Comparison of ENCODE assay signal across 18 mouse cellular contexts in the genomic region with DNA sequence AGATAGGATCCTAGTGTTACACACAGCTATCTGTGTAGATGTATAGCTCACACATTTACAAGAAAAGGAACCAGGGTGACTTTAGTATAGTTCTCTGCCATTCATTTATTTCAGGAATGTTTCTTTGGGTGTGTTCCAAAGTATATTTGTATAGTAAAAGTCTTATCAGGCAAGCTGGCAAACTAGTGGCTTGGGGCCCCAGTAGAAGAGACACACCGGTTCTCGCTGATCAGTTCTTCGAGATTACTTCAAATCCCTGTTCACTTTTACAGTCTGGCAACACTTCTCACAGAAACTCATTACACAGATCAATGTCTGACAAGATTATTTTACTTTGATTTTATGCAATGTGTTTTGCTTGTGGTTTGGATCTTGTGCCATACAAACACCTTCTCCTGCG.
A peak's percentile ranks its signal among the peaks of the same experiment; 100 is the strongest.
DNase-seq lines count a peak whose midpoint lies in the region; ATAC-seq and TF ChIP-seq lines count a peak whose summit lies in the region.
"Had no signal": no experiment of that assay in that cellular context is flagged by ENCODE, and none has a peak within 500 bp of the region (broad histone marks: within the 10 kb centered on the region; RNA-seq: fewer than 3 reads in every experiment).

No protein-coding gene starts in this region.

- peak; percentile 10 for DNase-seq in heart, adult 11 months
- peak; percentile 44 for DNase-seq in lung, embryonic 14.5 days
- no peak for DNase-seq in lung, adult 18-20 months
- peak; percentile 10 for DNase-seq in large intestine, adult 2 months (ENCODE audit: low read depth, low spot score)
- DNase-seq in T-cell, adult 2 months (ENCODE audit: low spot score): no peak
- DNase-seq in left cerebral cortex, adult 11 months (ENCODE audit: low spot score): no peak
- DNase-seq: adrenal gland, postnatal 14 days; cerebellum, adult 11-12 months; cerebellum, adult 9-10 months; cerebellum, postnatal 25 days; forebrain, postnatal 0 days; gastrocnemius, postnatal 14 days; heart, postnatal 14 days had no signal

- ATAC-seq in heart, embryonic 11.5 days (replicated peaks; ENCODE audit: insufficient number of reproducible peaks, low FRiP score, low TSS enrichment): no peak
- no peak for ATAC-seq in lung, embryonic 14.5 days (ENCODE audit: insufficient read depth)
- ATAC-seq: activated CD4-positive, CD25-positive, alpha-beta regulatory T cell, adult 4 months; forebrain, postnatal 0 days had no signal

- WGBS in heart, embryonic 11.5 days (ENCODE audit: insufficient replicate concordance): 58% methylated on average over 4 of the region's 4 CpGs
- 42% methylated on average over 4 of the region's 4 CpGs for WGBS in lung, embryonic 14.5 days
- 35% methylated on average over 4 of the region's 4 CpGs for WGBS in large intestine, adult 2 months

- H3K4me3 ChIP-seq in heart, embryonic 11.5 days (ENCODE audit: low read depth, low read length): no peak overlapping the region
- no peak overlapping the region for H3K4me3 ChIP-seq in lung, embryonic 14.5 days (ENCODE audit: low read depth, low read length)
- H3K4me3 ChIP-seq: embryonic facial prominence, embryonic 13.5 days; forebrain, embryonic 12.5 days; hindbrain, embryonic 13.5 days had no signal

- no peaks in the 10 kb centered on the region for H3K27me3 ChIP-seq in heart, embryonic 11.5 days (ENCODE audit: control insufficient read depth, insufficient read depth, low read length)
- no peaks in the 10 kb centered on the region for H3K27me3 ChIP-seq in lung, embryonic 14.5 days (ENCODE audit: insufficient read depth, low read length)
- H3K27me3 ChIP-seq: embryonic facial prominence, embryonic 13.5 days; forebrain, embryonic 12.5 days; hindbrain, embryonic 13.5 days had no signal

- H3K4me1 ChIP-seq in heart, embryonic 11.5 days (ENCODE audit: control insufficient read depth, insufficient read depth, low read length): no peaks in the 10 kb centered on the region
- no peaks in the 10 kb centered on the region for H3K4me1 ChIP-seq in lung, embryonic 14.5 days (ENCODE audit: insufficient read depth)
- H3K4me1 ChIP-seq: embryonic facial prominence, embryonic 13.5 days; hindbrain, embryonic 13.5 days had no signal

- no peak overlapping the region for H3K9ac ChIP-seq in heart, embryonic 11.5 days (ENCODE audit: low read depth, low read length)
- H3K9ac ChIP-seq in lung, embryonic 14.5 days: no peak overlapping the region
- H3K9ac ChIP-seq: embryonic facial prominence, embryonic 13.5 days; forebrain, embryonic 12.5 days; forebrain, postnatal 0 days; hindbrain, embryonic 13.5 days had no signal

- no peak overlapping the region for H3K27ac ChIP-seq in heart, embryonic 11.5 days (ENCODE audit: low read depth, low read length)
- H3K27ac ChIP-seq in lung, embryonic 14.5 days (ENCODE audit: low read depth): no peak overlapping the region
- H3K27ac ChIP-seq: embryonic facial prominence, embryonic 13.5 days; forebrain, embryonic 12.5 days; hindbrain, embryonic 13.5 days had no signal

- no peak for TF ChIP-seq CTCF in lung, embryonic 14.5 days (IDR thresholded peaks at IDR 0.05; ENCODE audit: low read depth)

- no peaks in the 10 kb centered on the region for H3K36me3 ChIP-seq in heart, embryonic 11.5 days (ENCODE audit: control insufficient read depth, insufficient read depth, low read length)
- H3K36me3 ChIP-seq in lung, embryonic 14.5 days (ENCODE audit: insufficient read depth): no peaks in the 10 kb centered on the region
- H3K36me3 ChIP-seq: embryonic facial prominence, embryonic 13.5 days; forebrain, embryonic 12.5 days; hindbrain, embryonic 13.5 days had no signal

- no peak overlapping the region for H3K4me2 ChIP-seq in heart, embryonic 11.5 days
- H3K4me2 ChIP-seq in lung, embryonic 14.5 days: no peak overlapping the region
- H3K4me2 ChIP-seq: embryonic facial prominence, embryonic 13.5 days; forebrain, embryonic 12.5 days; hindbrain, embryonic 13.5 days had no signal

- H3K9me3 ChIP-seq in heart, embryonic 11.5 days (replicated peaks; ENCODE audit: control insufficient read depth, low read length): no peaks in the 10 kb centered on the region
- no peaks in the 10 kb centered on the region for H3K9me3 ChIP-seq in lung, embryonic 14.5 days (ENCODE audit: low read depth, low read length)
- H3K9me3 ChIP-seq: embryonic facial prominence, embryonic 13.5 days; forebrain, embryonic 12.5 days; hindbrain, embryonic 13.5 days had no signal

Comparison
In these comparisons a context has a peak if more than half of its experiments do, and no peak if none do; other contexts are left out.
1. DNase-seq: peak in heart, adult 11 months (single experiment), lung, embryonic 14.5 days (single experiment) and large intestine, adult 2 months (single experiment); none in lung, adult 18-20 months (0 of 2), T-cell, adult 2 months (single experiment) and left cerebral cortex, adult 11 months (single experiment).